Mouse (Mus musculus): ENCODE results near the gene Cradd.

GRCm38 (mm10) chr10:95194776-95195175 lies 129.2 kb downstream of the Cradd start:
- TF ChIP-seq CTCF (IDR thresholded peaks at IDR 0.05; ENCODE audit: control insufficient read depth, insufficient read depth, insufficient replicate concordance, low read depth, low read length) (no peak), POLR2A (IDR thresholded peaks at IDR 0.05; ENCODE audit: control insufficient read depth, low read depth, low read length) (no peak)

Measured in testis, adult 2 months (tissue).